Mouse (Mus musculus) cortical plate, adult 2 months (tissue): Measurements from ENCODE around the gene Atp13a1. TPM values are rescaled to one million over a fixed set of nuclear protein-coding genes. Genes with fewer than 3 reads are reported as not detected.

ENCODE experiments used
- H3K27ac ChIP-seq: fragments of 200-500 bp; 2 replicates; pipeline ENCODE4 v1.5.1; 2012; ENCODE audit warnings: low read length, control low read depth, inconsistent platforms; ENCODE audit not compliant: insufficient read depth
- H3K4me1 ChIP-seq: fragments of 200-500 bp; 2 replicates; pipeline ENCODE4 v1.6.1; 2011; ENCODE audit warnings: low read length; ENCODE audit not compliant: control insufficient read depth, insufficient read depth
- H3K4me3 ChIP-seq: fragments of 200-500 bp; 2 replicates; pipeline ENCODE4 v1.5.1; 2011; ENCODE audit warnings: mild to moderate bottlenecking, low read length, control low read depth; ENCODE audit not compliant: insufficient read depth
- CTCF ChIP-seq: fragments of 200-500 bp; IDR thresholded peaks from 2 replicates; pipeline ENCODE4 v1.5.1; 2011; ENCODE audit warnings: mild to moderate bottlenecking, control low read depth, low read length; ENCODE audit not compliant: insufficient read depth; ENCODE audit errors: extremely low read depth
- POLR2A ChIP-seq: fragments of 200-500 bp; IDR thresholded peaks from 2 replicates; pipeline ENCODE4 v1.6.1; 2011; ENCODE audit warnings: mild to moderate bottlenecking, low read length, control low read depth; ENCODE audit not compliant: insufficient read depth; ENCODE audit errors: extremely low read depth
- polyA plus RNA-seq: library from polyadenylated mRNA; depleted of rRNA; stranded (reverse); fragments of >200 nt; gene quantifications from 2 replicates; pipeline ENCODE4 v1.2.3, GENCODE M21; 2012

Atp13a1 gene
- polyA plus RNA-seq, 1 experiment: 49.2 TPM

DNA sequence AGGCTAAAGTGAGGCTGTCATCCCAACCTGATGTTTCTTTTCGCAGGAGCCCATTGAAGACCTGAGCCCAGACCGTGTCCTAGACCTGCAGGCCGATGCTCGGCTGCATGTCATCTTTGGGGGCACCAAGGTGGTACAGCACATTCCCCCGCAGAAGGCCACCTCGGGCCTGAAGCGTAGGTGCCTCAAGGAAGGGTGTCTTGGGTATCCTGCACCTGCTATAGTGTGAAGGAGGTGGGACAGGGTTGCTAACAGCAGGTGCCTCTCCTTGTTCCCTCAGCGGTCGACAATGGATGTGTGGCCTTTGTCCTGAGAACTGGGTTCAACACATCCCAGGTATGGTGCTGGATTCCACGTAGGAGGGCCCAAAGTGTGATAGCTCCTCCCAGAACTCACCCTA is 6.7 kb downstream of the Atp13a1 start:
- no peak overlapping the region for H3K4me3 ChIP-seq
- no peak overlapping the region for H3K27ac ChIP-seq
- no peak for TF ChIP-seq CTCF
- TF ChIP-seq POLR2A: no peak
- peaks cover under 1% of the 10 kb centered on the region; the same call in 1 of the 2 replicates for H3K4me1 ChIP-seq

DNA sequence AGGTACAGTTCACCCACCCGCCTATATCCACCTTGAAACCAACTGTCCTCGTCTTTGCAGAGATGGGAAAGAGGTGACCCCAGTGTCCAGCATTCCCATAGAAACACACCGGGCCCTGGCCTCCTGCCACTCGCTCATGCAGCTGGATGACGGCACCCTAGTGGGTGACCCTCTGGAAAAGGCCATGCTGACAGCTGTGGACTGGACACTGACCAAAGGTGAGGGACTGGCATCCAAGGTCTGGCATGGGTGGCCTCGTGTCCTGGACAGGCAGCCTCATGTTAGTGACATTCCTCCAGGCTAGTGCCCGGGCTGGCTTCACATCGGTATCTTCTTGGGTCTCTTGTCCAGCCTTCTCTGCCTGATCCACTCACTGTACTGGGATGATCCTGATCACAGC is 8.3 kb downstream of the Atp13a1 start:
- no peaks in the 10 kb centered on the region for H3K4me1 ChIP-seq
- TF ChIP-seq POLR2A (no peak), CTCF (no peak)
- no peak overlapping the region for H3K4me3 ChIP-seq
- H3K27ac ChIP-seq: no peak overlapping the region

DNA sequence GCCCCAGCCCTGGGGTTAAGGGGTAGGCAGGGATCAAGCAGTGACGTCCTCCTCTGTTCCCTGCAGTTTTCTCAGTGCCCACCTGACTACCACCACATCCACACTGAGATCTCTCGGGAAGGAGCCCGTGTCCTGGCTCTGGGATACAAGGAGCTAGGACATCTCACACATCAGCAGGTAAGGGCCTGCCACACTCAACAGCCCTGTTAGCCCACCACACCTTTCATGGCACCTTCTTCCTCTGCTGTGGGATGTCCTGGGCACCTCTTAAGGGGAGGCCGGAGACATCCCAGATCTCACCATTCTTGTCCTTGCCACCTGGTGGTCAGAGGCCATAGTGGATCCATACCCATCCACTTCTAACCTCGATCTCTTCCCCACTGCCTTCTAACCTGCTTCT is 9.0 kb downstream of the Atp13a1 start:
- Histone ChIP-seq H3K4me3 (no peak overlapping the region), H3K4me1 (no peaks in the 10 kb centered on the region), H3K27ac (no peak overlapping the region)
- no peak for TF ChIP-seq POLR2A
- TF ChIP-seq CTCF: no peak

DNA sequence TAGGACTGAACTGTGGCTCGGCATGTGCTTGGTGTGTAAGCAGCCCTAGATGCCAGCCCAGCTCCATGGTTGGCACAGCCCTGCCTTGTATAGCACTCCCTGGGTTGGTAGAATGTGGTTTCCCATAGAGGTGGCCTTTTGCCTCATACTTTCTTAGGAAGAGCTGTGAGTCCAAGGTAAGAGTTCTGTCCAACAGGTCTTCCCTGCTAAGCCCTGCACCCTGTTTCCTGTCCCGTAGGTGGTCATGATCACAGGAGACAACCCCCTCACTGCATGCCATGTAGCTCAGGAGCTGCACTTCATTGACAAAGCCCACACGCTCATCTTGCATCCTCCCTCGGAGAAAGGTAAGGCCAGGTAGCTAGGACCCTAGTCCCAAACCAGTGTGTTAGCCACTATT is 10.8 kb downstream of the Atp13a1 start:
- Histone ChIP-seq H3K4me1 (no peaks in the 10 kb centered on the region), H3K4me3 (no peak overlapping the region), H3K27ac (no peak overlapping the region)
- TF ChIP-seq POLR2A (no peak), CTCF (no peak)

DNA sequence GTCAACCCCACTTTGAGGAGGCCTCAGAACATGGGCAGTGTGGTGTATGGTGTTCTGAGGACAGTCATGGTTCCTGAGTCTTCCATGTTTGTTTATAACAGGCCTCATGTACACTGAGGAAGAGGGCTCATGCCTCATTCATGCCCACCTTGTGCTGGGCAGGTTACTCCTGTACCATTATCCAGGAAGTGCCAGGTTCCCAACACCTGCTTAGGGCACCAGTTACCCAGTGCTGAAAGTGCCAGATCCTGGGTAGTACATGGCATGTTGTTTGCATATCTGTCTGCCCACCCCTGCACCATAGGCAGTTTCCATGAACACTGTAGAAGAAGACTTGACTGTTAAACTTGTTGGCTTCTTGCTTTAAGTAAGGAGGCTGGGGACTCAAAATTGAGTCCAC is 11.3 kb downstream of the Atp13a1 start:
- no peak overlapping the region for H3K4me3 ChIP-seq
- H3K27ac ChIP-seq: no peak overlapping the region
- no peaks in the 10 kb centered on the region for H3K4me1 ChIP-seq
- TF ChIP-seq POLR2A (no peak), CTCF (no peak)

DNA sequence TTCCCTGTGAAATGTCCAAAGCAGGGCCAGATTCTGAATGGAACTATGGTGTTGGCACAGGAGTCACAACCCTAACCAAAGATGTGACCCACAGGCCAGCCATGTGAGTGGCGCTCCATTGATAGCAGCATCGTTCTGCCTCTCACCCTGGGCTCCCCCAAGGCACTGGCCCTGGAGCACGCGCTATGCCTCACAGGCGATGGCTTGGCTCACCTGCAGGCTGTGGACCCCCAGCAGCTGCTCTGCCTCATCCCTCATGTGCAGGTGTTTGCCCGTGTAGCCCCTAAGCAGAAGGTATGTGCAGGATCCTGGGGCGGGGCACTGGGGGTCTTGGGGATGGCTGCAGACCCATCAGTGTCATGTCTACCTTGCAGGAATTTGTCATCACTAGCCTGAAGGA is 12.4 kb downstream of the Atp13a1 start:
- Histone ChIP-seq H3K4me1 (no peaks in the 10 kb centered on the region), H3K4me3 (no peak overlapping the region), H3K27ac (no peak overlapping the region)
- TF ChIP-seq POLR2A: no peak

DNA sequence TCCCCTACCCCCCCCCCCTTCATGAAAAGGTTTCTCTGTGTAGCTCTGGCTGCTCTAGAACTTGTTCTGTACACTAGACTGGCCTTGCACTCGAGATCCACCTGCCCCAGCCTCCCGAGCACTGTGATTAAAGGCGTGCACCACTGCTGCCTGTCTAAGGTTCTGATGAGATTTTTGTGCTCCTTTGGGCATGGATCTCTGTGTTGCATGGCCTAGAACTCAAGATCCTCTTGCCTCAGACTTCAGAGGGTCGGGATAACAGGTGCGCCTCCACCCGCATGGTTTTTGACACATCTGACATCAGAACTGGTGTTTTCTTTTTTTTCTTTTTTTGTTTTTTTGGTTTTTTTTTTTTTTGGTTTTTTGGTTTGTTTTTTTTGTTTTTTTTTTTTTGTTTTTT is 13.6 kb downstream of the Atp13a1 start:
- no peaks in the 10 kb centered on the region for H3K4me1 ChIP-seq
- H3K27ac ChIP-seq: no peak overlapping the region
- TF ChIP-seq POLR2A (no peak), CTCF (no peak)
- H3K4me3 ChIP-seq: no peak overlapping the region

DNA sequence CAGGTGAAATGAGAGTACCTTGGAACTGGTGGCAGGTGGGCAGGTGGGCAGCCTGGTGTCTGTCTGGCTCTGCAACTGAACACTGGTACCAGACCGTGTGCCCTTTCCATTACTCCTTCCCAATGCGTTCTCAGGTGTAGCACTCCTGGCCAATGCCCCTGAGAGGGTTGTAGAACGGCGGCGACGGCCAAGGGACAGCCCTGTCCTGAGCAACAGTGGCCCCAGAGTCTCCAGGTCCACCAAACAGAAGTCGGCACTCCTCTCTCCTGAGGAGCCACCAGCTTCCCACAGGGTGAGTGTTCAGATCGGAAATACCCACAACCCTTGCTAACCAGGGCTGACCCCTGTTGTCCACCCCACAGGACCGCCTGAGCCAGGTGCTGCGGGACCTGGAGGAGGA is 14.1 kb downstream of the Atp13a1 start:
- H3K4me1 ChIP-seq: no peaks in the 10 kb centered on the region
- no peak for TF ChIP-seq POLR2A
- TF ChIP-seq CTCF: no peak
- no peak overlapping the region for H3K27ac ChIP-seq
- H3K4me3 ChIP-seq: no peak overlapping the region

DNA sequence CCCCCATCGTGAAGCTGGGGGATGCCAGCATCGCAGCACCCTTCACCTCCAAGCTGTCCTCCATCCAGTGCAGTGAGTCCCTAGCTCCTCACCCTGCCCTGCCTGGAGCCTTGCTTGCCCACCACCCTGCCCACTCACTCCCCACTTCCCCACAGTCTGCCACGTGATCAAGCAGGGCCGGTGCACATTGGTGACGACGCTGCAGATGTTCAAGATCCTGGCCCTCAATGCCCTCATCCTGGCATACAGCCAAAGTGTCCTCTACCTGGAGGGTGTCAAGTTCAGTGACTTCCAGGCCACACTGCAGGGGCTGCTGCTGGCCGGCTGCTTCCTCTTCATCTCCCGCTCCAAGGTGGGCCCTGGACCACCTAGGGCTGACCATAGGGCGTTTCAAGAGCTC is 14.5 kb downstream of the Atp13a1 start:
- TF ChIP-seq CTCF (no peak), POLR2A (no peak)
- Histone ChIP-seq H3K27ac (no peak overlapping the region), H3K4me1 (no peaks in the 10 kb centered on the region), H3K4me3 (no peak overlapping the region)

DNA sequence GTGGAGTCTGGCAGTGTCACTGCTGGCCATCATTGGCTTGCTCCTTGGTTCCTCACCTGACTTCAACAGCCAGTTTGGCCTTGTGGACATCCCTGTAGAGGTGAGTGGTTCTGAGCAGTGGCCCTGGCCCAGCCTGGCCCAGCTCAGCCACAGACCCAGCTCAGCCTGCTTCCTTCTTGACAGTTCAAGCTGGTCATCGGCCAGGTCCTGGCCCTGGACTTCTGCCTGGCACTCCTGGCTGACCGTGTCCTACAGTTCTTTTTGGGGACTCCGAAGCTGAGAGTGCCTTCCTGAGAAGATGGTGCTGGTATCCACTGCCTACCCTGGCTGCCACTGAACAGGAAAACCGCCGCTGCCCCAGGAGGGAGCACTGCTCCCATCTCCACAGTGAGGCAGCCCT is 16.3 kb downstream of the Atp13a1 start:
- no peak overlapping the region for H3K27ac ChIP-seq
- no peak overlapping the region for H3K4me3 ChIP-seq
- H3K4me1 ChIP-seq: no peaks in the 10 kb centered on the region
- TF ChIP-seq CTCF (no peak), POLR2A (no peak)
